Mouse (Mus musculus) layer of hippocampus, adult 2 months (tissue): ENCODE data around the gene Klhl8. TPM values are rescaled to one million over a fixed set of nuclear protein-coding genes. Genes with fewer than 3 reads are reported as not detected.

Experiments
- DNase-seq, 2 experiments: peaks; one replicate each; pipeline ENCODE4 v3.0.0; 2022; ENCODE audit warnings: low spot score in 2 of 2
- H3K27ac ChIP-seq: fragments of 200-600 bp; 2 replicates; pipeline ENCODE4 v1.8.1; 2022
- H3K4me3 ChIP-seq: fragments of 200-600 bp; 2 replicates; pipeline ENCODE4 v1.8.1; 2022; ENCODE audit warnings: mild to moderate bottlenecking
- CTCF ChIP-seq: fragments of 200-600 bp; conservative IDR thresholded peaks from 2 replicates; pipeline ENCODE4 v1.8.1; 2022; ENCODE audit warnings: antibody characterized with exemption, mild to moderate bottlenecking, moderate library complexity
- total RNA-seq, 2 experiments: library from RNA; stranded (reverse); gene quantifications; 2 replicates each; pipeline ENCODE4 v1.2.3; 2021

Klhl8 gene
- total RNA-seq, 2 experiments from 2014 or later, result 30.4 to 32.7 TPM

- TF ChIP-seq CTCF, result no peak
- DNase-seq, result no peak
- Histone ChIP-seq H3K4me3 (peak overlapping the region; percentile 85), H3K27ac (peak overlapping the region; percentile 91; the same call in 1 of the 2 replicates)
Measured at GRCm38 (mm10) chr5:103910156-103910555, 903 bp downstream of the Klhl8 start.

- no peak for DNase-seq
- peak overlapping the region; percentile 49 for H3K27ac ChIP-seq
- no peak for TF ChIP-seq CTCF
- H3K4me3 ChIP-seq, result peak overlapping the region; percentile 85; the same call in 1 of the 2 replicates
Measured at GRCm38 (mm10) chr5:103909466-103909865, 1.6 kb downstream of the Klhl8 start.

DNA sequence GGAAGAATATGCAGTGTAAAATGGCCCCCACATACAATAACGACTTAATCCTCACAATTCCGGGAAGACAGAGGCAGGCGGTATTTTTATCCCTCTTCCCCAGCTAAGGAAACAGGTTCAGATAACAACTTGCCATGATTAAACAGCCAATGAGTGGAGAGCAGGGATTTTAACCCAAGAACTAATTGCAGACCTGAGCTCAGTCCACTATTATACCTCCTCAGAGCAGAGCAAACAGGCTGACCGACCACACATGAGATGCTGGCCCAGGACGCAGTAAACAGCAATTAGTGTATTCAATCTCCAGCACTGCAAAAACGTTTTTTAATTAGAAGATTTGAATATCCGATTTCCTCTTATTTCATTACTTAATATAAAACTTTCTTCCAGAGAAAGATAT is 2.2 kb downstream of the Klhl8 start:
- no peak for TF ChIP-seq CTCF
- Histone ChIP-seq H3K27ac (peak overlapping the region; percentile 51; the same call in 1 of the 2 replicates), H3K4me3 (no peak overlapping the region; the same call in 1 of the 2 replicates)
- no peak for DNase-seq

DNA sequence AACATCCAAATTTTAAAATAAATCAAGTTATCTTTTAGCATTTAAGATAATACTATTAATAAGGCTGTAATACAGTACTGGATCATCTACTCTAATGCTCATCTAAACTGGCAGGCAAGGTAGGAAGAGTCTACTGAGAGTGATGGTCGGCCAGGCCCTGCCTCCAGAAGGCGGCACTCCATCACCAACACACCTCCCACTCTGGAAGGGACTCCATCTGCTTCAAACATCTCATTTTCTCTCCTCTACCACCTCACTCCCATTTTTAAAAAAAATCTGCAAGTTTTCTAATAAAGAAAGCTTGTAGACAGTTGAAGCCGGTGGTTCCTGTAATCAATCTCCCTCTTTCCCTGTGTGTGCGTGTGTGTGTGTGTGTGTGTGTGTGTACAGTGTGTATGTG is 3.2 kb downstream of the Klhl8 start:
- no peak overlapping the region for H3K4me3 ChIP-seq
- TF ChIP-seq CTCF, result no peak
- no peak overlapping the region for H3K27ac ChIP-seq
- peak; percentile 26 to 54 for DNase-seq

DNA sequence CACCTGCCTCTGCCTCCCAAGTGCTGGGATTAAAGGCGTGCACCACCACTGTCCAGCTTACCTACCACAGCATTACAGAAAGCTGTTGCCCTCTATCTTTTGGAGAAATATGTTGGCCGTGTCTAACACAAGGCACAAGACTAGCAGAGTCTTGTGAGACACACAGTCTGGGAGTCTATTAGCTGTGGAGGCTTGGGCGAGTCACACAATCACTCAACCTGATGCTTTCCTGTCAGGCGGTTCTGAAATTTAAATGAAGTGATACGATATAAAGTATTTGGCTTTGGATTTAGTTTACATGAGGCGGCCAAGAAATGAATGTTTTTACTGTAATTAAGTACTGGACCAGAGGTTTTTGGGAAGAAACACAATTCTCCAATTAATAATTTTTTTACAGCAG is 4.9 kb downstream of the Klhl8 start:
- Histone ChIP-seq H3K4me3 (no peak overlapping the region), H3K27ac (no peak overlapping the region)
- DNase-seq, result no peak
- TF ChIP-seq CTCF, result no peak

GRCm38 (mm10) chr5:103898310-103898709 is 12.7 kb downstream of the Klhl8 start:
- TF ChIP-seq CTCF, result no peak
- DNase-seq, result no peak
- H3K4me3 ChIP-seq, result no peak overlapping the region

GRCm38 (mm10) chr5:103889766-103890165 is 21.3 kb downstream of the Klhl8 start:
- no peak for TF ChIP-seq CTCF
- DNase-seq, result no peak
- no peak overlapping the region for H3K27ac ChIP-seq
- H3K4me3 ChIP-seq, result no peak overlapping the region

More at GRCm38 (mm10) chr5:103898310-103898709, 12.7 kb downstream of the Klhl8 start:
- no peak overlapping the region for H3K27ac ChIP-seq

GRCm38 (mm10) chr5:103863759-103864158 is 47.3 kb downstream of the Klhl8 start:
- TF ChIP-seq CTCF, result no peak
- Histone ChIP-seq H3K4me3 (no peak overlapping the region), H3K27ac (no peak overlapping the region)
- DNase-seq, result no peak

GRCm38 (mm10) chr5:103860622-103861021 is 50.4 kb downstream of the Klhl8 start:
- DNase-seq, result no peak
- Histone ChIP-seq H3K27ac (no peak overlapping the region), H3K4me3 (no peak overlapping the region)
- TF ChIP-seq CTCF, result no peak

GRCm38 (mm10) chr5:103857151-103857550 is 53.9 kb downstream of the Klhl8 start:
- no peak for TF ChIP-seq CTCF
- DNase-seq, result peak in 1 of 2 experiments; percentile 50
- Histone ChIP-seq H3K27ac (peak overlapping the region; percentile 48; the same call in 1 of the 2 replicates), H3K4me3 (no peak overlapping the region)

DNA sequence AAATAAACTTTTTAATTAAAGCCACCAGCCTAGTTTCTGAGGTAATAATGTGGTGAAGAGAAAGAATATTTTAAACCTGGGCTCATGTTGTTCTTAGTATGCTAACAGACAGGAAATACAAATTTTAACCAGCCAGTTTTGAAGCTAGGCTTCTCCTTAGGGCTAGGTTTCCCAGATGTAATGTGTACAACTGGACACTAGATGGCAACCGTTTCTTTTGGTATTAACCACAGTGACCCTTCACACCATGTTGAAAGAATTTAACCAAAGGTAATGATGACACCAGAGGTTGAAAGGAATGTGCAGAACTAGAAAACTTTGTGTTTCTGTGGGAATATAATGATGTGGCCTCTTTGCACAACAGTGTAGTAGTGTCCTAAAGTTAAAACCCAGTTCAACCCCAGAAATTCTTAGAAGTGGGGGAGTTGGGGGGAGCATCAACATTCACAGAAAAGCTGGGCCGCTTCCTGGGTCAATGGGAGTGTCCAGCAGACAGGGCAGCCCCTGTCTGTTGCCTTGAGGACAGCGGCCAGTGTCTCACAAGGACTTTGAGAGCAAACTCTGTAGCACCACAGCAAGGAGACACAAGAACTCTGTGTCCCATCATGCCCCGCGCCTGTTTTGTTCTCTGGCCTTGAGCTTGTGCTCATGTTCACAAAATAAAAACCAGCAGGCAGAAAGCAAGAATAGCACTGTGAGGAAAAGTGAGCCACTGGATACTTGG is 54.6 kb downstream of the Klhl8 start:
- peak; percentile 87 for TF ChIP-seq CTCF
- no peak for DNase-seq

GRCm38 (mm10) chr5:103855483-103856211 is 55.4 kb downstream of the Klhl8 start:
- H3K4me3 ChIP-seq, result no peak overlapping the region
- no peak overlapping the region for H3K27ac ChIP-seq
- DNase-seq, result no peak
- no peak for TF ChIP-seq CTCF

More for the DNA sequence above, 54.6 kb downstream of the Klhl8 start:
- no peak overlapping the region for H3K4me3 ChIP-seq
- H3K27ac ChIP-seq, result no peak overlapping the region; the same call in 1 of the 2 replicates

DNA sequence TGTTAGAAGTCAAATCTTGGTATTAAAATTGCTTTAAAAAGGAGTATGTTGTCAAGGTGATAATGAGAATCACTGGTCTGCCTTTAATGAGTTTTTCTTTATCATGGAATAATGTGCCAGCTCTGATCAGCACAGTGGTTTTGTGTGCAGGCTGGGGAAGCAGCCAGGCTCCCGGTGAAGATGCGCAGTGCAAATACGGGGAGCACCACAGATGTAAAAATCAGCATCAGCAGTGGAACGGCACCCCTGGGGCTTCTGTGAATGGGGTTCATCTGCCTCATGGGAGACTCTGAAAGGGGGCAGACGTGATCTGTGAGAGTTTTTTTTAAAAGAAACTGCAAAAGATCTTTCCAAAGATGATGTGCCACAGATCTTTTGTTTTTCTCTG is 56.3 kb downstream of the Klhl8 start:
- no peak for DNase-seq
- Histone ChIP-seq H3K4me3 (no peak overlapping the region), H3K27ac (peak overlapping the region; percentile 77)
- TF ChIP-seq CTCF, result no peak
